Mouse (Mus musculus) heart, postnatal 0 days (tissue): ENCODE results near the gene Muc20. TPM values are rescaled to one million over a fixed set of nuclear protein-coding genes. Genes with fewer than 3 reads are reported as not detected.

Experiments used
- ATAC-seq: fragments of 200-750 bp; cut with Nextera tagmentation; 2 replicates; pipeline ENCODE4 v1.8.0; 2017; ENCODE audit warnings: low read depth, moderate number of reproducible peaks, moderate library complexity; ENCODE audit not compliant: insufficient read depth
- DNase-seq: peaks from one replicate; pipeline ENCODE4 v3.0.0-alpha.2; 2016; ENCODE audit warnings: low spot score
- H3K27ac ChIP-seq: fragments of 300-500 bp; sonication (generic); 2 replicates; pipeline ENCODE4 v1.5.1; 2014; ENCODE audit warnings: low read depth, mild to moderate bottlenecking
- H3K27me3 ChIP-seq: fragments of 300-500 bp; sonication (generic); 2 replicates; pipeline ENCODE4 v1.6.1; 2014; ENCODE audit warnings: low read length, mixed read lengths; ENCODE audit not compliant: control insufficient read depth, insufficient read depth
- H3K36me3 ChIP-seq: fragments of 300-500 bp; sonication (generic); replicated peaks from 2 replicates; pipeline ENCODE4 v1.6.1; 2014; ENCODE audit warnings: low read length, mixed read lengths; ENCODE audit not compliant: control insufficient read depth, insufficient read depth
- H3K4me1 ChIP-seq: fragments of 300-500 bp; sonication (generic); 2 replicates; pipeline ENCODE4 v1.6.1; 2014; ENCODE audit warnings: antibody characterized with exemption; ENCODE audit not compliant: control insufficient read depth, insufficient read depth
- H3K4me2 ChIP-seq: fragments of 300-500 bp; sonication (generic); 2 replicates; pipeline ENCODE4 v1.6.1; 2014; ENCODE audit warnings: low read depth, mild to moderate bottlenecking, low read length, moderate library complexity
- H3K4me3 ChIP-seq: fragments of 300-500 bp; sonication (generic); 2 replicates; pipeline ENCODE4 v1.5.1; 2014; ENCODE audit warnings: low read depth, low read length
- H3K9ac ChIP-seq: fragments of 300-500 bp; sonication (generic); replicated peaks from 2 replicates; pipeline ENCODE4 v1.6.1; 2014; ENCODE audit warnings: low read depth, low read length, mixed read lengths
- H3K9me3 ChIP-seq: fragments of 300-500 bp; sonication (generic); replicated peaks from 2 replicates; pipeline ENCODE4 v1.6.1; 2016; ENCODE audit warnings: low read length; ENCODE audit not compliant: control insufficient read depth
- CTCF ChIP-seq: IDR thresholded peaks from 2 replicates; pipeline ENCODE4 v1.5.1; 2016; ENCODE audit warnings: antibody characterized with exemption, control low read depth, low read depth
- EP300 ChIP-seq: IDR thresholded peaks from 2 replicates; pipeline ENCODE4 v1.6.1; 2016; ENCODE audit warnings: antibody characterized with exemption, low read depth
- WGBS: fragments of 180-500 bp; shearing (Covaris S2); extraction: QIAGEN DNeasy Blood & Tissue Kit; methylation state at CpG from one replicate; pipeline ENCODE4 v1.1.7; 2014; 5-methylcytosine and 5-hydroxymethylcytosine counted together
- polyA plus RNA-seq: library from polyadenylated mRNA; unstranded; fragments of >200 nt; fragmentation: Nextera tagmentation; extraction: Ambion mirVana; gene quantifications from 2 replicates; pipeline ENCODE4 v1.2.1, GENCODE M21; 2015
- total RNA-seq: library from RNA; depleted of rRNA; stranded (reverse); fragments of >200 nt; gene quantifications from 2 replicates; pipeline ENCODE4 v1.2.3, GENCODE M21; 2014; ENCODE audit warnings: low replicate concordance

The Muc20 gene
- total and polyA plus RNA-seq, 2 experiments from 2014 or later, result not detected

DNA sequence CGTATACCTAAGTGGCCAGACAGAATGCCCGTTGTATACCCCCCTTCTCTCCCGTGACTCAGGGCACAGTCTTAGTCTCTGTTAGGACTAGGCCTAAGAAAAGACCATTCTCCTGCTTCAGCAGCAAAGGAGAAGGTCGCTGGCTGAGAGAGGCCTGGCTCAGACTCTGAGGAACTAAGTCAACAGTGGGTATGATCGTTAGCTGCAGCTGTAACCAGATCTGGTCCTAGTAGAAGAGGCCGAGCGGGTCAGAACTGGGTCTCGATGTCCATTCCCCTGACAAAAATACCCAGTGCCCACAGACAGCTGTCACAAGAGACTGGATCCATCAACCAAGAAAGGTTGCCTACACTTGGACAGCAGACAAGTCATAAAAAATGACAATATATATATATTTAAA lies 26.3 kb upstream of the Muc20 start:
- TF ChIP-seq EP300 (no peak), CTCF (no peak)
- WGBS, result 90% methylated on average over 8 of the region's 8 CpGs
- no peak for ATAC-seq
- peaks cover 13% of the 10 kb centered on the region for H3K4me1 ChIP-seq
- peaks cover 57% of the 10 kb centered on the region for H3K36me3 ChIP-seq
- H3K4me3 ChIP-seq, result no peak overlapping the region
- no peak overlapping the region for H3K27ac ChIP-seq
- no peaks in the 10 kb centered on the region for H3K27me3 ChIP-seq
- no peak for DNase-seq
- no peaks in the 10 kb centered on the region for H3K9me3 ChIP-seq
- no peak overlapping the region for H3K4me2 ChIP-seq
- no peak overlapping the region for H3K9ac ChIP-seq

GRCm38 (mm10) chr16:32822881-32823280 lies 25.6 kb upstream of the Muc20 start:
- no peak for DNase-seq
- peaks cover 13% of the 10 kb centered on the region for H3K4me1 ChIP-seq
- WGBS, result 64% methylated on average over 5 of the region's 5 CpGs
- no peaks in the 10 kb centered on the region for H3K27me3 ChIP-seq
- H3K27ac ChIP-seq, result peak overlapping the region; percentile 75
- ATAC-seq, result no peak
- no peak overlapping the region for H3K9ac ChIP-seq
- no peak overlapping the region for H3K4me2 ChIP-seq
- H3K9me3 ChIP-seq, result no peaks in the 10 kb centered on the region
- TF ChIP-seq CTCF (no peak), EP300 (no peak)
- H3K36me3 ChIP-seq, result peaks cover 51% of the 10 kb centered on the region
- no peak overlapping the region for H3K4me3 ChIP-seq

- H3K4me2 ChIP-seq, result no peak overlapping the region
- H3K27ac ChIP-seq, result peak overlapping the region; percentile 75
- no peak overlapping the region for H3K4me3 ChIP-seq
- peaks cover 46% of the 10 kb centered on the region for H3K36me3 ChIP-seq
- TF ChIP-seq EP300 (no peak), CTCF (no peak)
- 38% methylated on average over 6 of the region's 6 CpGs for WGBS
- no peak overlapping the region for H3K9ac ChIP-seq
- DNase-seq (no peak), ATAC-seq (peak; percentile 13; the same call in 1 of the 2 replicates)
- H3K4me1 ChIP-seq, result peaks cover 13% of the 10 kb centered on the region
- no peaks in the 10 kb centered on the region for H3K27me3 ChIP-seq
- H3K9me3 ChIP-seq, result no peaks in the 10 kb centered on the region
Observed at GRCm38 (mm10) chr16:32822450-32822827, 25.2 kb upstream of the Muc20 start.

DNA sequence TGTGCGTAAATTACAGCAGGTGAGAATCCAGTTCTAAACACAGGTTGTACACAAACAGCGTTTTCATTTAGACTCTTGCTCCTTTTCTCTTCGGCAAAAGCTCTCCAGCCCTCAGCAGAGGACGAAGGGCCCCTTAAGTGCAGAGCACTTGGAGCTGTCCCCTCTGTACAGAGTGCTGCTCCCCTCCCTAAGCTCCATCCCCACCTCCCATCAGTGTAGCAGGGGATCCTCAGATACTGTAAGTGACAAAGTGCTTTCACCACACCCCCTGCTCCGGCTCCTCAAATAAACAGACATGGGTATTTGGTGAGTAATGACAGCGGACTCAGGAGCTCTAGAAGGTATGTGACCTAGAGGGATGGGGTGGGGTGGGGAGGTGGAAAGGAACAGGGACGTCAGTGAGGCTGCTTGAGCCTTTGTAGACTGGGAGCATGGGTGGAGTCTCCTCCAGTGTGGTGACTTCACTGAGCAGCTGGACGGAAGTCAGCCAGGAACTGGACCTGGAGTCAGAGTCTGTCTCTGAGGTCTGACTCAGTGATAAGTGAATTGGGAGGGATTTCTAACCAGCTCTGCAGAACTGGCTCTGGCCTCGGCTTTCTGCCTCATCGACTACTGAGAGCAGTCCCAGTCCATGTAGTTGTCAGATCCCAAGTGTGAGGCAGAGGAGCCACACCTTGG lies 24.7 kb upstream of the Muc20 start:
- Histone ChIP-seq H3K9me3 (no peaks in the 10 kb centered on the region), H3K4me1 (peaks cover 13% of the 10 kb centered on the region), H3K27ac (peak overlapping the region; percentile 75), H3K4me2 (no peak overlapping the region), H3K36me3 (peaks cover 41% of the 10 kb centered on the region), H3K4me3 (no peak overlapping the region), H3K9ac (no peak overlapping the region), H3K27me3 (no peaks in the 10 kb centered on the region)
- peak; percentile 84 for ATAC-seq
- TF ChIP-seq CTCF, result no peak
- TF ChIP-seq EP300, result no peak
- WGBS, result 19% methylated on average over 10 of the region's 10 CpGs
- DNase-seq, result peak; percentile 69

GRCm38 (mm10) chr16:32818441-32818840 lies 21.2 kb upstream of the Muc20 start:
- TF ChIP-seq CTCF (no peak), EP300 (no peak)
- Histone ChIP-seq H3K4me2 (no peak overlapping the region), H3K27me3 (no peaks in the 10 kb centered on the region), H3K9me3 (no peaks in the 10 kb centered on the region), H3K9ac (no peak overlapping the region), H3K4me3 (no peak overlapping the region), H3K27ac (no peak overlapping the region), H3K36me3 (peaks cover 6% of the 10 kb centered on the region), H3K4me1 (peaks cover 29% of the 10 kb centered on the region)
- WGBS, result 86% methylated on average over 5 of the region's 5 CpGs
- DNase-seq, result no peak
- ATAC-seq, result no peak

GRCm38 (mm10) chr16:32818036-32818435 lies 20.8 kb upstream of the Muc20 start:
- no peak for ATAC-seq
- H3K36me3 ChIP-seq, result peaks cover 2% of the 10 kb centered on the region
- H3K4me2 ChIP-seq, result no peak overlapping the region
- peaks cover 29% of the 10 kb centered on the region for H3K4me1 ChIP-seq
- no peak overlapping the region for H3K27ac ChIP-seq
- H3K27me3 ChIP-seq, result no peaks in the 10 kb centered on the region
- H3K4me3 ChIP-seq, result no peak overlapping the region
- WGBS, result 63% methylated on average over 4 of the region's 4 CpGs
- H3K9ac ChIP-seq, result no peak overlapping the region
- H3K9me3 ChIP-seq, result no peaks in the 10 kb centered on the region
- DNase-seq, result no peak
- TF ChIP-seq EP300 (no peak), CTCF (no peak)
